Mouse (Mus musculus): ENCODE measurements at regions not wholly inside any gene's neighbourhood (a gene's known extent, or its start where the extent isn't known, plus 50 kb on each side); places are given as distances from the start of the nearest gene placed in this dataset.

DNA sequence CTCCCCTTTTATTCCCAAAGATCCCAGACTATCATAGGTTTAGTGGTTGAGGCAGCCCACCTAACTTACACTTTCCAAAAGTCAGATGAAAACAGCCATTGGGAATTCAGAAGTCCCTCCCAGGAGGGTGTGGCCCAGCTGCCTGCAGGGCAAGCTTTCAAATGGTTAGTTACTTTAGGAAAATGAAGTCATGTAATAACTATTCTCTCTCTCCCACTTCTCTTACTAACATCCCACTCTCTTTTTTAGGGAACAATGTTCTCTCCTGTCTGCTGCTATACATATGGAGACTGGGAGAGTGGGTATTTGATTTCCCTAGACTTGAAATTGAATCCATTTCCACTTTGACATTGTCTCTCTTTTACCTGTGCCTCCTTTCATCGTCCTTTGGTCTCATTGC is 55.0 kb downstream of the Zfp648 start:
- no peaks in the 10 kb centered on the region for H3K36me3 ChIP-seq
- no peak overlapping the region for H3K27ac ChIP-seq
- no peak for DNase-seq (ENCODE audit: low spot score)
- no peaks in the 10 kb centered on the region for H3K4me1 ChIP-seq
- no peaks in the 10 kb centered on the region for H3K9me3 ChIP-seq
- 69% methylated on average over 1 of the region's 1 CpGs for WGBS
- H3K27me3 ChIP-seq (ENCODE audit: insufficient read depth, poor library complexity, severe bottlenecking) = no peaks in the 10 kb centered on the region
- H3K4me3 ChIP-seq = no peak overlapping the region

GRCm38 (mm10) chr1:154256811-154257210 is 55.8 kb downstream of the Zfp648 start:
- DNase-seq (ENCODE audit: low spot score) = no peak
- 84% methylated on average over 15 of the region's 15 CpGs for WGBS

GRCm38 (mm10) chr1:154258511-154258910 is 57.5 kb downstream of the Zfp648 start:
- no peak for DNase-seq (ENCODE audit: low spot score)
- Histone ChIP-seq H3K4me3 (no peak overlapping the region), H3K9me3 (no peaks in the 10 kb centered on the region), H3K27ac (no peak overlapping the region), H3K36me3 (no peaks in the 10 kb centered on the region), H3K4me1 (no peaks in the 10 kb centered on the region), H3K27me3 (ENCODE audit: insufficient read depth, poor library complexity, severe bottlenecking) (no peaks in the 10 kb centered on the region)
- 64% methylated on average over 3 of the region's 3 CpGs for WGBS

More at GRCm38 (mm10) chr1:154256811-154257210, 55.8 kb downstream of the Zfp648 start:
- Histone ChIP-seq H3K27me3 (ENCODE audit: insufficient read depth, poor library complexity, severe bottlenecking) (no peaks in the 10 kb centered on the region), H3K36me3 (no peaks in the 10 kb centered on the region), H3K4me1 (no peaks in the 10 kb centered on the region), H3K9me3 (no peaks in the 10 kb centered on the region), H3K4me3 (no peak overlapping the region), H3K27ac (no peak overlapping the region)

GRCm38 (mm10) chr1:154260393-154260792 is 59.4 kb downstream of the Zfp648 start:
- 79% methylated on average over 5 of the region's 5 CpGs for WGBS

GRCm38 (mm10) chr1:154281438-154281837 is 80.5 kb downstream of the Zfp648 start:
- Histone ChIP-seq H3K36me3 (no peaks in the 10 kb centered on the region), H3K9me3 (no peaks in the 10 kb centered on the region), H3K4me1 (no peaks in the 10 kb centered on the region), H3K27ac (no peak overlapping the region), H3K27me3 (ENCODE audit: insufficient read depth, poor library complexity, severe bottlenecking) (no peaks in the 10 kb centered on the region), H3K4me3 (no peak overlapping the region)
- DNase-seq (ENCODE audit: low spot score) = peak; percentile 77
- 20% methylated on average over 8 of the region's 8 CpGs for WGBS

More at GRCm38 (mm10) chr1:154260393-154260792, 59.4 kb downstream of the Zfp648 start:
- Histone ChIP-seq H3K9me3 (no peaks in the 10 kb centered on the region), H3K27ac (no peak overlapping the region), H3K27me3 (ENCODE audit: insufficient read depth, poor library complexity, severe bottlenecking) (no peaks in the 10 kb centered on the region), H3K4me3 (no peak overlapping the region), H3K4me1 (no peaks in the 10 kb centered on the region), H3K36me3 (no peaks in the 10 kb centered on the region)
- DNase-seq (ENCODE audit: low spot score) = no peak

GRCm38 (mm10) chr1:154286080-154286479 is 85.1 kb downstream of the Zfp648 start:
- DNase-seq (ENCODE audit: low spot score) = no peak
- Histone ChIP-seq H3K27me3 (ENCODE audit: insufficient read depth, poor library complexity, severe bottlenecking) (no peaks in the 10 kb centered on the region), H3K4me1 (no peaks in the 10 kb centered on the region), H3K27ac (no peak overlapping the region), H3K36me3 (no peaks in the 10 kb centered on the region), H3K4me3 (no peak overlapping the region), H3K9me3 (no peaks in the 10 kb centered on the region)
- 64% methylated on average over 4 of the region's 4 CpGs for WGBS

DNA sequence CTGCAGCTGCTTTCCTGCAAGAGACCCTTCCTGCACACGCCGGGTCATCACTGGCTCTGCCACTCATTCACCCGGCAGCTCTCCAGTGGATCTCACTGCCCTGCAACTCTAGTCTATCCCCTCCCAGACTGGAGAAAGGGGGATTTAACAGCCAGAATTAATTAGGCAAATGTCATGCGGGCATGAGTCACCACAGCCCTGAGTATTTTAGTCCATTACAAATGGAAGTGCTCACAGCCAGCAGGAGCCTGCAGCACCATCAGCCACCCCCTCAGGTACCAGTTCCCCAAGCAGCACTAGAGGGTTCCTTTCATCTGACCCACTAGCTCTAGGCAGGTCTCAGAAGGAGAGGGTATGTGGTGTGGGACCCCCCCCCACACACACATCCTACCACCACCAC is 91.7 kb downstream of the Zfp648 start:
- no peaks in the 10 kb centered on the region for H3K27me3 ChIP-seq (ENCODE audit: insufficient read depth, poor library complexity, severe bottlenecking)
- H3K36me3 ChIP-seq = no peaks in the 10 kb centered on the region
- no peak for DNase-seq (ENCODE audit: low spot score)
- no peak overlapping the region for H3K27ac ChIP-seq
- no peaks in the 10 kb centered on the region for H3K9me3 ChIP-seq
- WGBS = 58% methylated on average over 4 of the region's 4 CpGs
- no peaks in the 10 kb centered on the region for H3K4me1 ChIP-seq
- no peak overlapping the region for H3K4me3 ChIP-seq

- H3K4me3 ChIP-seq = no peak overlapping the region
- WGBS = 84% methylated on average over 8 of the region's 8 CpGs
- H3K27me3 ChIP-seq (ENCODE audit: insufficient read depth, poor library complexity, severe bottlenecking) = no peaks in the 10 kb centered on the region
- no peak for DNase-seq (ENCODE audit: low spot score)
- no peaks in the 10 kb centered on the region for H3K36me3 ChIP-seq
- H3K9me3 ChIP-seq = no peaks in the 10 kb centered on the region
- no peak overlapping the region for H3K27ac ChIP-seq
- H3K4me1 ChIP-seq = no peaks in the 10 kb centered on the region
These were observed 95.1 kb downstream of the Zfp648 start for GRCm38 (mm10) chr1:154296080-154296479.

- Histone ChIP-seq H3K4me3 (no peak overlapping the region), H3K36me3 (no peaks in the 10 kb centered on the region), H3K9me3 (no peaks in the 10 kb centered on the region), H3K27me3 (ENCODE audit: insufficient read depth, poor library complexity, severe bottlenecking) (no peaks in the 10 kb centered on the region), H3K27ac (no peak overlapping the region), H3K4me1 (no peaks in the 10 kb centered on the region)
- no peak for DNase-seq (ENCODE audit: low spot score)
- 73% methylated on average over 4 of the region's 4 CpGs for WGBS
These were observed 98.9 kb downstream of the Zfp648 start for GRCm38 (mm10) chr1:154299866-154300265.

- no peak for DNase-seq (ENCODE audit: low spot score)
- H3K27ac ChIP-seq = no peak overlapping the region
- H3K36me3 ChIP-seq = no peaks in the 10 kb centered on the region
- no peaks in the 10 kb centered on the region for H3K9me3 ChIP-seq
- H3K4me1 ChIP-seq = no peaks in the 10 kb centered on the region
- 63% methylated on average over 2 of the region's 2 CpGs for WGBS
- no peak overlapping the region for H3K4me3 ChIP-seq
- no peaks in the 10 kb centered on the region for H3K27me3 ChIP-seq (ENCODE audit: insufficient read depth, poor library complexity, severe bottlenecking)
These were observed 108.7 kb downstream of the Zfp648 start for GRCm38 (mm10) chr1:154309650-154310049.
